Mouse (Mus musculus) small intestine, adult 2 months (tissue): ENCODE measurements at regions not wholly inside any gene's neighbourhood (a gene's known extent, or its start where the extent isn't known, plus 50 kb on each side); places are given as distances from the start of the nearest gene placed in this dataset.

ENCODE experiments used
- H3K27ac ChIP-seq: fragments of 200-500 bp; 2 replicates; pipeline ENCODE4 v1.5.1; 2012; ENCODE audit warnings: low read depth, low read length, control low read depth, inconsistent platforms; ENCODE audit not compliant: insufficient read depth
- H3K27me3 ChIP-seq: fragments of 200-500 bp; 2 replicates; pipeline ENCODE4 v1.6.1; 2012; ENCODE audit warnings: mild to moderate bottlenecking, moderate library complexity, low read length, inconsistent platforms; ENCODE audit not compliant: control insufficient read depth, insufficient read depth
- H3K36me3 ChIP-seq: fragments of 200-500 bp; 2 replicates; pipeline ENCODE4 v1.6.1; 2012; ENCODE audit warnings: mild to moderate bottlenecking, low read length, control low read depth, inconsistent platforms; ENCODE audit not compliant: control insufficient read depth, insufficient read depth
- H3K4me1 ChIP-seq: fragments of 200-500 bp; 2 replicates; pipeline ENCODE4 v1.6.1; 2012; ENCODE audit warnings: low read length, inconsistent platforms, mixed read lengths; ENCODE audit not compliant: control insufficient read depth, insufficient read depth, insufficient read length
- H3K4me3 ChIP-seq: fragments of 200-500 bp; 2 replicates; pipeline ENCODE4 v1.5.1; 2012; ENCODE audit warnings: low read depth, mild to moderate bottlenecking, control low read depth, inconsistent platforms, low read length, moderate library complexity
- CTCF ChIP-seq: fragments of 200-500 bp; IDR thresholded peaks from 2 replicates; pipeline ENCODE4 v1.5.1; 2012; ENCODE audit warnings: low read depth, mild to moderate bottlenecking, control low read depth, inconsistent platforms, low read length, moderate library complexity, mixed read lengths; ENCODE audit not compliant: insufficient replicate concordance, insufficient read length; ENCODE audit errors: extremely low read depth
- POLR2A ChIP-seq: fragments of 200-500 bp; IDR thresholded peaks from 2 replicates; pipeline ENCODE4 v1.6.1; 2012; ENCODE audit warnings: low read depth, mild to moderate bottlenecking, control low read depth, inconsistent platforms, low read length, moderate library complexity
- WGBS: fragments of 180-500 bp; shearing (Covaris S2); methylation state at CpG from one replicate; pipeline ENCODE4 v1.1.7; 2018; 5-methylcytosine and 5-hydroxymethylcytosine counted together

- TF ChIP-seq POLR2A (no peak), CTCF (no peak)
- Histone ChIP-seq H3K27ac (no peak overlapping the region), H3K4me3 (no peak overlapping the region), H3K4me1 (peaks cover 25% of the 10 kb centered on the region; the same call in 1 of the 2 replicates), H3K27me3 (no peaks in the 10 kb centered on the region), H3K36me3 (no peaks in the 10 kb centered on the region)
- 63% methylated on average over 3 of the region's 3 CpGs for WGBS
Measured at GRCm38 (mm10) chr13:3725803-3726202, 78.3 kb downstream of the Calml3 start.

DNA sequence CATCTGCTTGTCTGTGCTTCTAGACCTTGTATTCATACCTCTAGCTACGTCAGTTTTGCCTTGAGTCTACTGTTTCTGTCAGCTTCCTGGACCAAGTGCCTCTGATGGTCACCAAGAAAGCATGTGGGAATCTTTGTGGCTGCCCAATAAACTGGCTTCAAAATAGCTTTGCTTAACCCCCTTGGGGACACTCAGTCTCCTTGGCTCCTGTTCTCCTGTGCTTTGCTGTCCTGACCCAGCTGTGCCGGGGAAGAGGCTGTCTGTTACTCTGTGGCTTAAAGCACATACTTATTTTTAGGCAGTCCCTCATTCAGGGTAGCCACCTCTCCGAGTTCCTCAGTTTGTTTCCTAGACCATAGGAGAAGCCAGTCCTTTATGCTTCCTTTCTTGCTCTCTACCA, 79.8 kb downstream of the Calml3 start:
- H3K4me3 ChIP-seq: no peak overlapping the region
- H3K4me1 ChIP-seq: peaks cover 17% of the 10 kb centered on the region; the same call in 1 of the 2 replicates
- H3K27me3 ChIP-seq: no peaks in the 10 kb centered on the region
- no peaks in the 10 kb centered on the region for H3K36me3 ChIP-seq
- no peak for TF ChIP-seq POLR2A
- TF ChIP-seq CTCF: no peak
- H3K27ac ChIP-seq: peak overlapping the region; percentile 86
- WGBS: 87% methylated on average over 3 of the region's 3 CpGs

GRCm38 (mm10) chr13:3723458-3724143, 80.5 kb downstream of the Calml3 start:
- no peak overlapping the region for H3K4me3 ChIP-seq
- H3K27ac ChIP-seq: peak overlapping the region; percentile 86
- no peaks in the 10 kb centered on the region for H3K36me3 ChIP-seq
- TF ChIP-seq POLR2A (no peak), CTCF (no peak)
- H3K4me1 ChIP-seq: peaks cover 17% of the 10 kb centered on the region; the same call in 1 of the 2 replicates
- whole genome bisulfite sequencing: 49% methylated on average over 5 of the region's 5 CpGs
- H3K27me3 ChIP-seq: no peaks in the 10 kb centered on the region

- WGBS: 88% methylated on average over 4 of the region's 4 CpGs
- Histone ChIP-seq H3K4me3 (no peak overlapping the region), H3K36me3 (no peaks in the 10 kb centered on the region), H3K27ac (no peak overlapping the region), H3K4me1 (no peaks in the 10 kb centered on the region; the same call in 1 of the 2 replicates), H3K27me3 (no peaks in the 10 kb centered on the region)
- TF ChIP-seq POLR2A: no peak
Measured at GRCm38 (mm10) chr13:3715019-3715418, 81.2 kb downstream of the Asb13 start.

GRCm38 (mm10) chr13:3712497-3713160, 78.8 kb downstream of the Asb13 start:
- no peak overlapping the region for H3K27ac ChIP-seq
- no peaks in the 10 kb centered on the region for H3K27me3 ChIP-seq
- peaks cover 3% of the 10 kb centered on the region; the same call in 1 of the 2 replicates for H3K4me1 ChIP-seq
- whole genome bisulfite sequencing: 77% methylated on average over 19 of the region's 19 CpGs
- no peak overlapping the region for H3K4me3 ChIP-seq
- no peak for TF ChIP-seq CTCF
- no peak for TF ChIP-seq POLR2A
- H3K36me3 ChIP-seq: no peaks in the 10 kb centered on the region

DNA sequence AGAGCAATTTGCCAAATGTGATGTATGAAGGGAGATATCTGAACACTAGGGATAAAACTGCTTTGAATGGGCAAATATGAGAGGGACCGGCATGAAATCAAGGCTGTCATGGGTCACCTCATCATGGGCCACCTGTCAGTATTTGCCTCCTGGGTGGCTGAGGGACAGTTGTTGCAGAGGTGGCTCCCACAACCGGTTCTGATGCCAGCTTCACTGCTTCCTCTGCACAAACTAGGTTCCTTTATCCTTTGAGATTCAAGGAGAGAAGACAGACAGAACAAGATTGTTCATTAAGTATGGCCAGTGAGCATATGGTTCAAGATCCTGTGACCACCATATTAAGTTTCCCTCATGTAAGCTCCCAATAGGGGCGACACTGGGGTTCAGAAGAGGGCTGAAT, 78.3 kb downstream of the Asb13 start:
- no peaks in the 10 kb centered on the region for H3K36me3 ChIP-seq
- no peak overlapping the region for H3K27ac ChIP-seq
- no peak overlapping the region for H3K4me3 ChIP-seq
- WGBS: 72% methylated on average over 3 of the region's 3 CpGs
- H3K27me3 ChIP-seq: no peaks in the 10 kb centered on the region
- no peak for TF ChIP-seq POLR2A
- TF ChIP-seq CTCF: no peak
- peaks cover 3% of the 10 kb centered on the region; the same call in 1 of the 2 replicates for H3K4me1 ChIP-seq

- no peaks in the 10 kb centered on the region for H3K27me3 ChIP-seq
- peaks cover 3% of the 10 kb centered on the region; the same call in 1 of the 2 replicates for H3K4me1 ChIP-seq
- no peaks in the 10 kb centered on the region for H3K36me3 ChIP-seq
- TF ChIP-seq CTCF: no peak
- no peak for TF ChIP-seq POLR2A
- WGBS: 26% methylated on average over 7 of the region's 7 CpGs
- no peak overlapping the region for H3K4me3 ChIP-seq
- peak overlapping the region; percentile 64 for H3K27ac ChIP-seq
Measured at GRCm38 (mm10) chr13:3709982-3710618, 76.3 kb downstream of the Asb13 start.
